Mouse (Mus musculus): ENCODE measurements around the gene Epb41l4b.

Epb41l4b gene

GRCm38 (mm10) chr4:57066936-57067335 lies 76.3 kb downstream of the Epb41l4b start:
- DNase-seq (ENCODE audit: low read depth in 1 of 2, low spot score in 2 of 2), result no peak

GRCm38 (mm10) chr4:57065273-57065672 lies 78.0 kb downstream of the Epb41l4b start:
- peak in 1 of 2 experiments; percentile 30 for DNase-seq (ENCODE audit: low read depth in 1 of 2, low spot score in 2 of 2)

- DNase-seq (ENCODE audit: low read depth in 1 of 2, low spot score in 2 of 2), result no peak
Observed at GRCm38 (mm10) chr4:57064830-57065229, 78.4 kb downstream of the Epb41l4b start.

GRCm38 (mm10) chr4:57060319-57060831 lies 82.9 kb downstream of the Epb41l4b start:
- no peak for DNase-seq (ENCODE audit: low read depth in 1 of 2, low spot score in 2 of 2)

- no peak for DNase-seq (ENCODE audit: low read depth in 1 of 2, low spot score in 2 of 2)
Observed at GRCm38 (mm10) chr4:57058623-57059022, 84.6 kb downstream of the Epb41l4b start.

DNA sequence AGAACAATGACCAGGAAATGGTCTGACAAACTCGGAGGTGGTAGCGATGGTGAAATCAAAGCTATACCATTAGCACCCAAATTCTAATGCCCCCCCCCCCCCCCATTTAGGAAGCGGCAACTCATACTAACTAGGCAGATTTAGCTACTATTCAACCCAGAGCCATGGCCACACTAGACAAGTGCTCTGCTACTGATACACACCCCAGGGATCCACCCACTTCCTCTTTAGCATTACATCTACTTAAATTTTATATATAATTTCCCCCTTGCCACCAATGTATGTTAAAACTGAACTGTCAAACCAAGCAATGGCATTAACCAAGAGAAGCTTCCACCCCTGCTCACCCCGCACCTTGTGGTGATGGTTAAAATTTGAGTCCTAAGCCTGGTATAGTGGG lies 85.6 kb downstream of the Epb41l4b start:
- DNase-seq (ENCODE audit: low read depth in 1 of 2, low spot score in 2 of 2), result no peak

GRCm38 (mm10) chr4:57055635-57056034 lies 87.6 kb downstream of the Epb41l4b start:
- DNase-seq (ENCODE audit: low read depth in 1 of 2, low spot score in 2 of 2), result no peak

DNA sequence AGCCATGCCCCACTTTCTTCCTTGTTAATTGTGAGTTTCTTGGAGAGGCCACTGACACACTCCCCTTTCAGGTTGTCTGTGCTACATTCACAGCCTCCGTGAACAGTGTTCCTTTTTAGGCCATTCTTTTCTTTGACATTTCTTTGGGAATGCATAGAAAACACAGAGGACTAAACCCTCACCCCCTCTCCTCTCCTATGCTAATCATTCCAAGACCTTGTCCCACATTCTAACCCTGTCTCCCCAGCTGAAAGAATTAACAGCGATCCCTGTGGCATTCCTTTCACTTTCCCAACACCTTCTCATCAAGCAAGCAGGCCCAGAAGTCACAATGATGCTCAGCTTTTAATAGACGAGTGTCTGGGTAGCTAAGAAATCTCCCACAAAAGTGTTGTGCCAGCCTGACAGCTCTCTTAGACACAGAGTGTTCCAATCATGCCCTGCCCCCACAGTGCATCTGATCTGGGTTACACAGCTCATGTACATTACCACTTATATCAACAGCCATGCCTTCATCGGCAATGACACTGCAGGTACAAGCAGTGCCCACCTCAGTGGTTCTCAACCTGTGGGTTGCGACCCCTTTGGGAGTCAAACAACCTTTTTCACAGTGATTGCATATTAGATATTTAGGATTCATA lies 93.8 kb downstream of the Epb41l4b start:
- DNase-seq (ENCODE audit: low read depth in 1 of 2, low spot score in 2 of 2), result no peak

DNA sequence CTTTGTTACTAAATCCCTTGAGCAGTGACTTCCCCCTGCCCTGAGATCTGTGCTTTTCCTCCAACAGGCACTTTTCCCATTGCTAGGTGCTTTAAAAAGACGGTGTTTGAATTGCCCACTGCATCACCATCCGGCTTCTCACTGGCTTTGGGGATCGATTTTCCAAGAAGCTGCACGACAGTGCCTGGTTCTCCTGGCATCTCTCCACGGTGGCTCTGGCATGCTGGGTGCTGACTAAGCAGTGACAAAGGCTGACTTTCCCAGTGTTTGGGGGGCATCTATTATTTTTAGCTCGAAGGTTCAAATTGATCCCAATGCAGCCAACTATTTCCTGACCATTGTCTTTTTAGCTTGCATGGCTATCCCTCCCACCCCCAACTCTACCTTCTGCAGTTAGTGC lies 94.7 kb downstream of the Epb41l4b start:
- no peak for DNase-seq (ENCODE audit: low read depth in 1 of 2, low spot score in 2 of 2)

GRCm38 (mm10) chr4:57046160-57046571 lies 97.1 kb downstream of the Epb41l4b start:
- DNase-seq (ENCODE audit: low read depth in 1 of 2, low spot score in 2 of 2), result no peak

DNA sequence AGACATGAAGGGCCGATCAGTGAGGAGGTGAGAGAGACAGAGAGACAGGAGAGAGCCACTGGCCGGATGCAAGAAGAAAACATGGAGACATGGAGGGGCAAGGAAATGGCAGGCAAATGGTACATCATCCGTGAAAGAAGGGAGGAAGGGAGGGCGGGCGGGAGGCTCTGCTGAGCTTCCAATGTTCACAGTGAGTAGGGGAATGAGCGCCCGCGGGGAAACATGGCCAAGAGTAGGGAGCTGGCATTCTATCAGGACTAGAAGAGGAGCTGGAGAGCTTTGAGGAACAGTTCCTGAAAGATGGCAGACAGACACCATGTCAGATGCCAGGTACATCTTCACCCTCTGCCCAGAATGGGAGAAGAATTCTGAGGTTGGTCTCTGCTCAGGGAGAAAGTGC lies 99.6 kb downstream of the Epb41l4b start:
- DNase-seq (ENCODE audit: low read depth in 1 of 2, low spot score in 2 of 2), result no peak

GRCm38 (mm10) chr4:57041661-57042060 lies 101.6 kb downstream of the Epb41l4b start:
- no peak for DNase-seq (ENCODE audit: low read depth in 1 of 2, low spot score in 2 of 2)

DNA sequence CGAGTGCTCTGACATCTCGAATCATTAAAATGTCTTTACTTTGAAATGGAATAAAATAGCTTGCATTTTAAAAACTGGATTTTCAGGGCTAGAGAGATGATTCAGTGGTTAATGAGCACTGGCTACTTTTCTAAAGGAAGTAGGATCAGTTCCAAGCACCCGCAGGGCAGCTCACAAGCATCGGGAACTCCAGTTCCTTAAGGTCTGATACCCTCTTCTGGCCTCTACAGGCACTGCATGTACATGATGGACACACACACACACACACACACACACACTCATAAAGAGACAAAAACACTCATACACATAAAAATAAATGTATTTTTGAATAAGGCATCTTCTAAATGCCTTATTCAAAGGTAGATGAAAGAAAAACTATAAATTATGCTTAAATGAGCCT lies 102.0 kb downstream of the Epb41l4b start:
- DNase-seq (ENCODE audit: low read depth in 1 of 2, low spot score in 2 of 2), result no peak

DNA sequence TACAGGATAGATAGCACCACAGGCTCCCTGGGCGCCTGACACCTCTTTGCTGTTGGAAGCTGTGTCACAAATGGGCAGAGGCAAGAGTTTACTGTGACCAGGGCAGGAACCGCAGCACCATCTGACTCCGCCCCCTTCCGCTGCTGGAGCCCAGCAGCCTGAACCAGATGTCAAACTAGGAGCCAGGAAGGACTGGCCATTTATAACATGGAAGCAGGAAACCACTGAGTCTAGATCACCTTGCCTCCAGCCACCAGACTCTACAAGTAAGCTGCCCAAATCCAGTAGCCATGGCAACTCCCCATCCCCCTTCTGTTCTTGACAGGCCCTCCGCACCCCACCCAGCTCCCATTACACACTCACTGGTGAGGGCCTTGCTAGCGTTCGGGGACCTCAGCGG lies 102.8 kb downstream of the Epb41l4b start:
- no peak for DNase-seq (ENCODE audit: low read depth in 1 of 2, low spot score in 2 of 2)

DNA sequence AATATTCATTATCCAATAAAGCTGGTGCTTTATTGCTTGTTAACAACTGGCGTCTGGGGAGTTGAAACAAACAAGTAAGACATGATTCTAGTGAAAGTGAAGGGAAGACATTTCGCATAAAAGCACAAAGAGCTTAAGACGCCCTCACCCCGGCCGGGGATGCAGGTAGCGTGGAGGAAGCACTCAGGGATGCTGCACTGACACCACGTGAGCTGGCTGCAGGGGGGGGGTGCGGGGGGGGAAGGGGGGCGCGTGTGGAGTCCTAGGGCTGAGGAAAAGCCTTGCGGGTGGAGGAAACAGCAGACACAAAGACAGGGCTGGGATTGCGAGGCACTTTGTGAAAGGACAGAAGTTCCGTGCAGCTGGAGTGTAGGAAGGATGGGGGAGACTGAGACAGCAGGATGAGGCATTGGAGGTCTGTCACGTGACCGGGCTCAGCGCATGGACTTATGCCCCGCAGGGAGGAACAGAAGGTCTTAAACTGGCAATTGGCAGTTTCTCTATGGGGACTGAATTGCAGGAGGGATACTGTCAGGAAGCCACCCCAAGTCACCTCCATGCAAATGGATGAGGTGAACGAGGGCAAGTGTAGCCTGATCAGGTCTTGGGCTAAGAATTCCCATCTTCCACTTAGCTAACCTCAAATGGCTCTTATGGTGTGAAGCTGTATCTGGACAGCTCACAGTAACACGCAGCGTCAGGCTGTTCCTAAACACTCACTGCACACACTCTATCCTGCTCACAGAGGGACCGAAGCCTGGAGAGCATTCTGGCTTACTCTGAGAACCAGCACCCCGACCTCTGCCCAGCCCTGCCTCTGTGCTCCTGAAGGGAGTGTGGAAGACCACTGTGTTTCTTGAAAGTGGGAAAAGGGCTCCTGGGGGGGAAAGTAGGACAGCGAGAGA lies 103.9 kb downstream of the Epb41l4b start:
- DNase-seq (ENCODE audit: low read depth in 1 of 2, low spot score in 2 of 2), result no peak

- no peak for DNase-seq (ENCODE audit: low read depth in 1 of 2, low spot score in 2 of 2)
Observed at GRCm38 (mm10) chr4:57037554-57037953, 105.7 kb downstream of the Epb41l4b start.

DNA sequence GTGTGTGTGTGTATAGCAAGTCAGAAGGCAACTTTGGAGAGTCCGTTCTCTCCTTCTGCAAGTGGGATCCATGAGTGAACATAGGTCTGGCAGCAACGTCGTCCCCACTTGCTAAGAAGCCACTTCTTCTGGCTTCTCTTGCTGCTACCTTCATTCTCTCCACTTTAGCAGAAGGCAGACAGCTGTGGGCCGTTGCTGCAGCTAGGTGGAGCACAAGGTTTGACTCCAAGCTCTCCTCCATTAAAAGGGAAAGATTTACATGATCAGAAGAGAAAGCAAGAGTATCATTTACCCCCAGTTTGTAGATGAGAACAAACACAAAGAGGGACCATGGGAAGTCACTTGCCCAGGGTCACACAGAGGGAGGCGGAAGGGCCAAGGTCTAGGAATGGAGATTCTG lies 109.1 kb downstream of the Epb41l4b start:
- DNase-seq (ENCODE audit: low read depth in 1 of 2, low spot score in 2 of 2), result no peak

- no peak for DNase-seq (ENCODE audit: low read depth in 1 of 2, low spot score in 2 of 2)
Observed at GRCm38 (mm10) chr4:57031440-57031839, 111.8 kb downstream of the Epb41l4b start.

DNA sequence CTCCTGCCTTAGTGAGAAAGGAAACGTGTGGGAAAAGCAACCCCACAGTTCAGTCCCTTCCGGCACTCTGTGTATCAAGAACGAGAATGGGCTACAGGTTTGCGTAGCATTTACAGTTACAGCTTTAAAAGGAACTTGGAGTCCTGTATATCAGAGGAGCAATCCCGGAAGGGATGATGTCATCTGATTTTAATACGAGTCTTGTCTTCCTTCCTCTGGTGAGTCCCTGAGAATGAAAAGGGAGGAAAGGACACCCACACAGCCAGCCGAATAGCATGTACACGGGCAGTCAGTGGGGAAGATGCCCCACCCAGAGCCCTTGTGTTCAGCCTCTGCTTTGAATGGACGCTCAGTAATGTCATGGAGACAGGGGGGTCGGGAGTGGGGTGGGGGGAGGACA lies 115.3 kb downstream of the Epb41l4b start:
- no peak for DNase-seq (ENCODE audit: low read depth in 1 of 2, low spot score in 2 of 2)

DNA sequence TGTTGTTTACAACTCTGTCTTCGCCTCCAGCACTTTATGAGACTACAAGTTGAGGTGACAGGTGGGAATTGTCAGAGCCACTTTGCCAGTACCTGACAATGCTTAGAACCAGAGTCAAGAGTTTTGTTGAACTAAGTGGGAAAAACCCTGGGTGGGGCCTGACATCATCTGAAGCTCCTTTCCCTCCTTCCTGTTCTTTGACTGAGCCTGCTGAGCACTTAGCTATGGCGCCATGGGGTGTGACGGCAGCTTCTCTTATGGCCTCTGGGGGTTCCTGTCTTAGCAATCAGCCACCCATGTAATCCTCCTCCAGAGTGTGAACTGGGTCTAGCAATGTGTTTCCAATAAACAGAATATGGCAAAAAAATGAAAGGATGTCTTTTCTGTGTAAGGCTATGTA lies 119.7 kb downstream of the Epb41l4b start:
- DNase-seq (ENCODE audit: low read depth in 1 of 2, low spot score in 2 of 2), result no peak

- DNase-seq (ENCODE audit: low read depth in 1 of 2, low spot score in 2 of 2), result no peak
Observed at GRCm38 (mm10) chr4:57021288-57021687, 121.9 kb downstream of the Epb41l4b start.

DNA sequence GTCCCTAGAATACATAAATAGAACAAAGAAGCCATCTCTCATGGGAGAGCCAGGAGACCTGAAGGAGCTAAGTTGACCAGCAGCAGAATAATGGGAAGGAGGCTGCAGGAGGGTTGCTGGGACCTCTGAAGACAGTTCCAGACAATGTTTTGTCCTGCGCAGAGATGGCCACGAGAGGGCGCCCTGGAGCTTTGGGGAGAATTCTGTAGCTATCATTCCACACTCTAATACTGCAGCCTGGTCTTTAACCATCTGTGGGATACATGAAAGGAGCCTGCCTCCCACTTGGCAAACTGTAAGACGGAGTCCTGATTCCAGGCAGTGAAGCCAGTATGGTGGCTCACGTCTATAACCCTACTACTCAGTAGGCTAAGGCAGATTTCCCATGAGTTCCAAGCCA lies 126.0 kb downstream of the Epb41l4b start:
- peak in 1 of 2 experiments; percentile 41 for DNase-seq (ENCODE audit: low read depth in 1 of 2, low spot score in 2 of 2)
